Mouse (Mus musculus) embryonic facial prominence, embryonic 11.5 days (tissue): ENCODE data around the gene Anln. TPM values are rescaled to one million over a fixed set of nuclear protein-coding genes. Genes with fewer than 3 reads are reported as not detected.

Experiments used
- ATAC-seq: fragments of 200-750 bp; cut with Nextera tagmentation; replicated peaks from 2 replicates; pipeline ENCODE4 v1.8.0; 2017; ENCODE audit warnings: low read depth; ENCODE audit not compliant: insufficient number of reproducible peaks, low FRiP score, low TSS enrichment
- DNase-seq: peaks from one replicate; pipeline ENCODE4 v3.0.0-alpha.2; 2015; ENCODE audit warnings: low spot score
- H3K27ac ChIP-seq: fragments of 300-500 bp; sonication (generic); replicated peaks from 2 replicates; pipeline ENCODE4 v1.5.1; 2014; ENCODE audit warnings: mild to moderate bottlenecking, low read depth, low read length, control low read depth
- H3K27me3 ChIP-seq: fragments of 300-500 bp; sonication (generic); 2 replicates; pipeline ENCODE4 v1.6.1; 2014; ENCODE audit warnings: mild to moderate bottlenecking, low read length, moderate library complexity, mixed read lengths; ENCODE audit not compliant: control insufficient read depth, insufficient read depth
- H3K36me3 ChIP-seq: fragments of 300-500 bp; sonication (generic); replicated peaks from 2 replicates; pipeline ENCODE4 v1.6.1; 2014; ENCODE audit warnings: low read depth, mild to moderate bottlenecking, low read length, moderate library complexity, mixed read lengths; ENCODE audit not compliant: control insufficient read depth, insufficient read depth
- H3K4me1 ChIP-seq: fragments of 300-500 bp; sonication (generic); 2 replicates; pipeline ENCODE4 v1.6.1; 2014; ENCODE audit warnings: low read length, mixed read lengths; ENCODE audit not compliant: control insufficient read depth, insufficient read depth
- H3K4me2 ChIP-seq: fragments of 300-500 bp; sonication (generic); 2 replicates; pipeline ENCODE4 v1.6.1; 2014; ENCODE audit warnings: low read depth, mild to moderate bottlenecking, control low read depth, low read length, moderate library complexity
- H3K4me3 ChIP-seq: fragments of 300-500 bp; sonication (generic); 2 replicates; pipeline ENCODE4 v1.5.1; 2014; ENCODE audit warnings: low read depth, low read length, control low read depth
- H3K9ac ChIP-seq: fragments of 300-500 bp; sonication (generic); replicated peaks from 2 replicates; pipeline ENCODE4 v1.6.1; 2014; ENCODE audit warnings: mild to moderate bottlenecking, control low read depth, low read length
- H3K9me3 ChIP-seq: fragments of 300-500 bp; sonication (generic); replicated peaks from 2 replicates; pipeline ENCODE4 v1.6.1; 2016; ENCODE audit warnings: mild to moderate bottlenecking, low read length, inconsistent platforms, mixed read lengths; ENCODE audit not compliant: control insufficient read depth
- WGBS: fragments of 180-500 bp; shearing (Covaris S2); extraction: QIAGEN DNeasy Blood & Tissue Kit; methylation state at CpG from one replicate; pipeline ENCODE4 v1.1.7; 2014; 5-methylcytosine and 5-hydroxymethylcytosine counted together
- polyA plus RNA-seq: library from polyadenylated mRNA; unstranded; fragments of >200 nt; fragmentation: Nextera tagmentation; extraction: Ambion mirVana; gene quantifications from 2 replicates; pipeline ENCODE4 v1.2.1, GENCODE M21; 2014

Gene Anln
- polyA plus RNA-seq, 1 experiment from 2014 or later = 63.4 TPM

GRCm38 (mm10) chr9:22399021-22399420, 10.0 kb upstream of the Anln start:
- no peak overlapping the region for H3K27ac ChIP-seq
- 79% methylated on average over 4 of the region's 4 CpGs for WGBS
- H3K4me3 ChIP-seq = no peak overlapping the region
- H3K4me1 ChIP-seq = no peaks in the 10 kb centered on the region
- no peaks in the 10 kb centered on the region for H3K27me3 ChIP-seq
- H3K36me3 ChIP-seq = no peaks in the 10 kb centered on the region
- H3K9ac ChIP-seq = no peak overlapping the region
- no peaks in the 10 kb centered on the region for H3K9me3 ChIP-seq
- ATAC-seq (no peak), DNase-seq (no peak)
- H3K4me2 ChIP-seq = no peak overlapping the region

- WGBS = 86% methylated on average over 2 of the region's 2 CpGs
- ATAC-seq = no peak
Measured at GRCm38 (mm10) chr9:22394725-22395124, 5.7 kb upstream of the Anln start.

GRCm38 (mm10) chr9:22390390-22390789, 1.4 kb upstream of the Anln start:
- WGBS = 88% methylated on average over 5 of the region's 5 CpGs
- no peak overlapping the region for H3K27ac ChIP-seq
- no peak overlapping the region for H3K4me3 ChIP-seq
- H3K9ac ChIP-seq = no peak overlapping the region
- no peaks in the 10 kb centered on the region for H3K27me3 ChIP-seq
- H3K4me1 ChIP-seq = no peaks in the 10 kb centered on the region
- no peaks in the 10 kb centered on the region for H3K36me3 ChIP-seq
- H3K4me2 ChIP-seq = no peak overlapping the region
- H3K9me3 ChIP-seq = no peaks in the 10 kb centered on the region
- DNase-seq (no peak), ATAC-seq (no peak)

More at GRCm38 (mm10) chr9:22394725-22395124, 5.7 kb upstream of the Anln start:
- Histone ChIP-seq H3K9ac (no peak overlapping the region), H3K27me3 (no peaks in the 10 kb centered on the region), H3K36me3 (no peaks in the 10 kb centered on the region), H3K4me2 (no peak overlapping the region), H3K9me3 (no peaks in the 10 kb centered on the region), H3K4me1 (no peaks in the 10 kb centered on the region), H3K4me3 (no peak overlapping the region), H3K27ac (no peak overlapping the region)
- DNase-seq = no peak

- Histone ChIP-seq H3K9me3 (no peaks in the 10 kb centered on the region), H3K4me1 (no peaks in the 10 kb centered on the region), H3K4me2 (peak overlapping the region; percentile 78; the same call in 1 of the 2 replicates), H3K27me3 (no peaks in the 10 kb centered on the region), H3K4me3 (peak overlapping the region; percentile 76; the same call in 1 of the 2 replicates), H3K9ac (peak overlapping the region; percentile 88; the same call in 1 of the 2 replicates), H3K27ac (no peak overlapping the region), H3K36me3 (no peaks in the 10 kb centered on the region)
- DNase-seq (no peak), ATAC-seq (no peak)
- 70% methylated on average over 6 of the region's 6 CpGs for WGBS
Measured at GRCm38 (mm10) chr9:22389736-22390245, 803 bp upstream of the Anln start.

GRCm38 (mm10) chr9:22388401-22388980, 497 bp downstream of the Anln start:
- Histone ChIP-seq H3K4me1 (no peaks in the 10 kb centered on the region), H3K27ac (peak overlapping the region; percentile 85), H3K4me3 (peak overlapping the region; percentile 76), H3K9ac (peak overlapping the region; percentile 88), H3K9me3 (no peaks in the 10 kb centered on the region), H3K27me3 (no peaks in the 10 kb centered on the region), H3K36me3 (no peaks in the 10 kb centered on the region), H3K4me2 (peak overlapping the region; percentile 78)
- DNase-seq = peak; percentile 77
- peak; percentile 78 for ATAC-seq
- WGBS = under 1% methylated on average over 41 of the region's 41 CpGs

- peak overlapping the region; percentile 88 for H3K9ac ChIP-seq
- no peaks in the 10 kb centered on the region for H3K4me1 ChIP-seq
- peak overlapping the region; percentile 78 for H3K4me2 ChIP-seq
- no peak for DNase-seq
- no peaks in the 10 kb centered on the region for H3K9me3 ChIP-seq
- H3K36me3 ChIP-seq = no peaks in the 10 kb centered on the region
- 22% methylated on average over 6 of the region's 6 CpGs for WGBS
- no peak overlapping the region for H3K27ac ChIP-seq
- ATAC-seq = no peak
- peak overlapping the region; percentile 76 for H3K4me3 ChIP-seq
- H3K27me3 ChIP-seq = no peaks in the 10 kb centered on the region
Measured at GRCm38 (mm10) chr9:22387901-22388300, 1.1 kb downstream of the Anln start.

- Histone ChIP-seq H3K27me3 (no peaks in the 10 kb centered on the region), H3K9me3 (no peaks in the 10 kb centered on the region), H3K27ac (no peak overlapping the region), H3K4me1 (no peaks in the 10 kb centered on the region), H3K9ac (no peak overlapping the region), H3K36me3 (0 out of 2 replicates have a peak, but pooled peaks cover 3% of the 10 kb centered on the region), H3K4me3 (no peak overlapping the region), H3K4me2 (no peak overlapping the region)
- 86% methylated on average over 2 of the region's 2 CpGs for whole genome bisulfite sequencing
- no peak for ATAC-seq
- no peak for DNase-seq
Measured at GRCm38 (mm10) chr9:22385890-22386289, 3.1 kb downstream of the Anln start.

GRCm38 (mm10) chr9:22376086-22376485, 12.9 kb downstream of the Anln start:
- no peaks in the 10 kb centered on the region for H3K4me1 ChIP-seq
- H3K4me3 ChIP-seq = no peak overlapping the region
- H3K9ac ChIP-seq = no peak overlapping the region
- no peak overlapping the region for H3K4me2 ChIP-seq
- no peak overlapping the region for H3K27ac ChIP-seq
- ATAC-seq = no peak
- peaks cover 26% of the 10 kb centered on the region for H3K36me3 ChIP-seq
- DNase-seq = no peak
- no peaks in the 10 kb centered on the region for H3K9me3 ChIP-seq
- H3K27me3 ChIP-seq = no peaks in the 10 kb centered on the region
- 87% methylated on average over 5 of the region's 5 CpGs for WGBS
